Mouse (Mus musculus) lung, postnatal 36 days (tissue): Measurements from ENCODE around the gene Stk24.

ENCODE experiments used
- DNase-seq: peaks from one replicate; pipeline ENCODE4 v3.0.0; 2022; ENCODE audit warnings: mixed read lengths

The Stk24 gene

GRCm38 (mm10) chr14:121378243-121379115 is 1.3 kb downstream of the Stk24 start:
- DNase-seq = peak; percentile 78

- DNase-seq = no peak
These were observed 3.2 kb downstream of the Stk24 start for GRCm38 (mm10) chr14:121376566-121376965.

- DNase-seq = peak; percentile 55
These were observed 5.9 kb downstream of the Stk24 start for GRCm38 (mm10) chr14:121373901-121374300.

DNA sequence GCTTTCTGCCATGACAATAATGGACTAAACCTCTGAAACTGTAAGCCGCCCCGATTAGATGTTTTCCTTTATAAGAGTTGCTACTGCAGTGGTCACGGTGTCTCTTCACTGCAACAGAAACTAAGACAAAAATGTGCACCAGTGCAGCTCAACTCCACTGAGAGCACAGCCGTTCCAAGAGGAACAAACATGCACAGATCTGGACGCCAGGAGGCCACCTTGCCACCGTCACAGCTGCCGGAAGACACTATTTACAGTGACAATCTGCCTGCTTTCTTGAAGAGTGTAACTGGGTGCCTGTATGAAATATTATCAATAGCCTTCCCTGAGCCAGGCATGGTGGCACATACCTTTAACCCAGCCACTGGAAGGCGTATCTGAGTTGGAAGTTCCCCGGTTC is 6.8 kb downstream of the Stk24 start:
- DNase-seq = peak; percentile 63

DNA sequence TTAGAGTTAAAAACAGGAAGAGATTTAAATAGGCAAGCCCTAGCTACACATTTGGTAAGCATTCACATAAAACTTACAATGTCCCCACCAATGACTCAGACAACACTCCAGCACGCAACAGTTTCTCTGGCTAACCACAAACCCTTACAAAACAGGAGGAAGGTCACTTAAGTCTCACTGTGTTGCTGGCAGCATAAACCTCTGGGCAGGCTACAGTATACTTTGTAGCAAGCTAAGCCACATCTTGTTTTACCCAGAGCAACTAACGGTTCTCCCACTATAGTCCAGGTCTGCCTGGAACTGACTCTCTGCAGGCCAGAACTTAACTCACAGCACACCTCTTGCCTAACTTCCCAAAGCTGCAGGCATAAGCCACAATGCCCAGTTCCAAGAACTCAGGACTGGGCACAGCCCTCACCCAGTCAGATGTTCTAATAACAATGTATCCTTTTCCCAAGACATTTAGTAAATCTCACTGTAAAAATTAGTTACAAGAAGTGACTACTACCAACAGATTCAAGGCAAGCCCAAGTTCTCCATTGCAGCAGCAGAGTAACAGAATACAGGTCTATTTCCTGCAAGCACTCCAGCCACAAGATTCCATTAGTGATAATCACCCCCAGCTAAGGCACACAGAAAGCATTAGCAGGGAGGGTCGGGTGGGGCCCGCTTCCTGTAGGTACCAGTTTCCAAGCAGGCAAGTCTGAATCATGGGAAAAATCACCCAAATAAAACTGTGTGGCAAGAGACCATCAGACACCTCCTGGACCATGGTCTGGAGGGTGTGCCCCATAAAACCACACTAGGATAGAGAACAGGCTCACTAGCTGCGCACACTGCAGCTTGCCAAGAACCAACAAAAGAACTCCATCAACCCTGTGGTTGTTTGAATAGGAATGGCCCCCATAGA is 7.6 kb downstream of the Stk24 start:
- peak; percentile 68 for DNase-seq

DNA sequence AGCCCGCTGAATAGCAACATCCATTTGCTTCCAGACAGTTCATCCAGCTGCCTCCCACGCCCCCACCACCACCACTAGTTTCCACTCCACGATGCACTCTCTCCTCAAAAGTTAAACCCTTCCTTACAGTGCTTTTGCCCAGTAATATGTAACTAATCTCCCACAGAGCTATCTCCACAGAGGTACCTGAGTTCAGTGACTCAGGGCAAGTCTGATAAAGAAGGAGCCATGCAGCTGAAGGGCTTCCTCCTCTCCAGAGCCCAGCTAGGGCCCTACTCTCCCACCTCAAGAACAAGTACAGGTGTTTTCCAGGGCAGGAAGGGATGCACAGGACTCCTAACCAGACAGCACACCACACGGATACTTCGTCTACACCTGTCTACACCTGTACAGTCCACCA is 10.4 kb downstream of the Stk24 start:
- DNase-seq = no peak

DNA sequence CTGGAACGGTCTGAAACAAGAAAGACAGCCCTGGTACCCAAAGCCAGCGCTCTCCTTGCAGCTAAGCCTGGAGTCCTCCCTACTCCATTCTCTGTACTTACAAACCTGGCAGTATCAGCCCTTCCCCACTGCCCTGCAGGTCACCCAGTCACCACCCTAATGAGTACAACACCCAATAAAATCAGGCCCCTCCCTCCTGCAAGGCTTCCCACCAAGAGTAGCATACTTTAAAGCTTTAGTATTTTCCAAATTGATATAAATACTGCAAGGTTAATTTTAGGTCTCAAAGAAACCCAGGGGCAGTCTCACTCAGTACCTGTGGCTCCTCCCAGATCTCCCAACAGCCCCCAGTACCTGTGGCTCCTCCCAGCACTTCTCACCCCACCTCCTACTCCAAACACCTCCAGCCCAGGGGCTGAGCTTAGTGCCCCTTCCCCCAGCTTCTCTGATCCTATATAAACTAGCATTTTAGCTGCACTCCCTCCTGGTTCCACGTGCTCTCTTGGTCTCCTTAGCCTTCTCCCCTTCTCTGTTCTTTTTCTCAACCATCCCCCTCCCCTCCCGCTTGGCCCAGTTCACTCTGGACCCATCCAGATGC is 11.6 kb downstream of the Stk24 start:
- peak; percentile 50 for DNase-seq

DNA sequence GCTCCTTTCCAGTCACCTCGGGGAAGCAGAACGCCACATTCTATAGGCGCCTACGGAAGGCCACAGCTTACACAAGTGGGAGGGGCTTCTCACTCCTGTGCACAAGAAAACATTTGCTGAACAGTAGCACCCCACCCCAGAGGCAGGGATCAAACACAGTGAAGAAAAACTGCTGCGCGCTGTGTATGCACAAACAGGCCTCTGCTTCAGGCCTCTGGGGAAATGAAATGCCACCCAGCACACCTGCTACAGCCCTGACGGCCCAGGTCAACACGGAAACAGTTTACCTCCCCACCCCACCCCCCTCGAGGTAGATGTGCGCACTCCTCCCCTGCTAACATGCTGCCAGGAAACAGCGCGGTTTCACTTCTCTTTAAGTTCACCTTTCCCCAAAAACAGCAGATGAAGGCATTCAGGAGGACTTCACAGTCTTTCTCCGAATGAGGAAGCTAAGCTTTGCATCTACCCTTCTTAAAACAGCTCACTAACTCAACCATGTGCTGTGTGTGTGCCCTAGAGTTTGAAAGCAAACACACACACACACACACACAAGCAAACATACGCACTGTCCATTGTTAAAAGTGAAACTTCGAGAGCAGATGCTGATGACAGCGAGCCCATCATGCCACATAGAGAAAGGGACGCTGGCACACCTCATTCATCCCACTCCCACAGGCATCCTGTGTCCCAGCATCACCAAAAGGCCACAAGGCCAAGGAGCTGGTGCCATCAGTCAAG is 13.7 kb downstream of the Stk24 start:
- peak; percentile 76 for DNase-seq

GRCm38 (mm10) chr14:121365390-121365789 is 14.4 kb downstream of the Stk24 start:
- no peak for DNase-seq

DNA sequence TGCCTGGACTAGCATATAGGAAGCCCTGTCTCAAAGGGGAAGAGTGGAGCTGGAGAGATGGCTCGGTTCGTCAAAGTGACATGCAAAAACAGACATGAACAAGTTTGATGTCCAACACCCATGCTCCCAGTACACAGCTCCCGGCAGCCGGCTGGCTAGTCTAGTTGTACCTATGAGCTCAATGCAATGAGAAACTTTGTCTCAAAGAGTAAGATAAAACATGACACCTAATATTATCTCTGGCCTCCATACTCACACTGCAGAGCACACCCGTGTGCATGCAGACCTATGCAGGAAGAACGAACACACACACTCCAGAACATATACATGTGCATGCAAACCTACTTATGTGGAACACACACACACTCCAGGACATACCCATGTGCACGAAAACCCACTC is 15.5 kb downstream of the Stk24 start:
- no peak for DNase-seq

GRCm38 (mm10) chr14:121361319-121362114 is 18.3 kb downstream of the Stk24 start:
- DNase-seq = peak; percentile 89

GRCm38 (mm10) chr14:121359850-121360249 is 20.0 kb downstream of the Stk24 start:
- DNase-seq = no peak

DNA sequence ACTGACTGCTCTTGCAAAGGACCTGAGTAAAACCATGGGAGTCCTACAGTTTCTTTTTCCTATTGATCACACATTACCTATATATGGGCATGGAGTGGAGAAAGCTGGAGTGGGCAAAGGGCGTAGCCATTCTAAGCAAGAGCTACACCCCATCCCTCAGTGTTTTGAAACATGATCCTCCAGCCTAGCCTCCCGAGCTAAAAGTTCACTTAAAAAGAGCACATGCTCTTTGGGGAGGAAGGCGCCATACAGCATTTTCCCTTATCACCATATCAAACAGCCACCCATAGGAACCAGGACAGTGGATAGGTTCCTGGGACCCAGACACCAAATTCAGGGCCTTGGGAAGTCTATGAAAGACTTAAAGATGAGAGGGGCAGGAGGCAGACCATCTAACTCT is 20.8 kb downstream of the Stk24 start:
- no peak for DNase-seq

DNA sequence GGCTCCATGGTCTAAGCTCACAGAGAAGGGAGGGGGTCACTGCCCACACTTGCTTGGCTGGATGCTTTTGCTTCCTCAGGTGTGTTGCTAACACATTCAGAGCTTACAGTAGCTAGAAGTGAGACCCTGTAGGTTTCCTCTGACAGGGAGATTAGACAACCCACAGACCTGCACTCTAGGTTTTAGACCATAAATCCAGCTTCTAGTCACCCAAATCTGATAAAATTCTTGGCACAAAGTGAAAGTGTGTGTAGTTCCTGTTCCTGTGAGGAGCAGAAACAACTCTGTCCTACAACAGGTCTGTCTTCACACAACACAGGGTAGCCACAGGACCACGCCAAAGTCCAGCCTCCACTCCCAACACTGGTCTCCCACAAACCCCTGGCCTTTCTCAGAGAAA is 21.5 kb downstream of the Stk24 start:
- DNase-seq = no peak

- no peak for DNase-seq
These were observed 23.4 kb downstream of the Stk24 start for GRCm38 (mm10) chr14:121356336-121356862.

GRCm38 (mm10) chr14:121355732-121356131 is 24.1 kb downstream of the Stk24 start:
- DNase-seq = no peak

GRCm38 (mm10) chr14:121353648-121354377 is 26.0 kb downstream of the Stk24 start:
- no peak for DNase-seq

DNA sequence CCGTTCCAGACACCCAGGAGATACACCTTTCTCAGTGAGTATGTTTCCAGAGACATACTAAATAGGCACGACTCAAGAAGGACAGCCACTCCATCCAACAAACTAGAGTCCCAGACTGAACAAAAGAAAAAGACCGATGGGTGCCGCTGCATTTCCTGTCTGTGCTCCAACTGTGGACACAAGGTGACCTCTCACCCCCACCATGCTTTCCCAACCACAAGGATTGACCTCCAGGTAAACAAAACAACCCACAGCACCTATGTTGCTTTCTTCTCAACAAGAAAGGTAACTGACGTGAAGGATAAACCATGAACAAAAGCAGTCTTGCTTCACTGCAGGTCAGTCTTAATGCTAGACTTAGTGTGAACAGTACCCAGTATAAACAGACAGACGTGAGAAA is 27.1 kb downstream of the Stk24 start:
- DNase-seq = no peak

GRCm38 (mm10) chr14:121351737-121352136 is 28.1 kb downstream of the Stk24 start:
- DNase-seq = no peak

DNA sequence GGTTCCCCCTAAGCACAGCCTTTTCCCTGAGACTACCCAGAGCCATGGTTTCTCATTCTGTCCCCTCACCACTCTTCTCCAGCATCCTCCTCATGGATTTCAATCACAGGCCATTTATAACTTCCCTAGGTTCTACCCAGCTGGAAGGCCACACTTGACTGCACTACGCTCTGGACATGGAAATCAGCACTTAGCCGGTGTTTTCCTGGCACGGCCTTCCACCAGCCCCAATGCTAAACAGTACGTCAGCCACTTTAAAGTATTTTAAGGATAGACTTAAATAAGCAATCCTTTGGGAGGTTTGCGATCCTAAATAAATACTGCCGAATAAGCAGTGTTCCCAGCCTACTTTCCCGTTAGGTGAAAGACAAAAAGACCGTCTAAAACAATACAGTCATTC is 29.8 kb downstream of the Stk24 start:
- DNase-seq = no peak

DNA sequence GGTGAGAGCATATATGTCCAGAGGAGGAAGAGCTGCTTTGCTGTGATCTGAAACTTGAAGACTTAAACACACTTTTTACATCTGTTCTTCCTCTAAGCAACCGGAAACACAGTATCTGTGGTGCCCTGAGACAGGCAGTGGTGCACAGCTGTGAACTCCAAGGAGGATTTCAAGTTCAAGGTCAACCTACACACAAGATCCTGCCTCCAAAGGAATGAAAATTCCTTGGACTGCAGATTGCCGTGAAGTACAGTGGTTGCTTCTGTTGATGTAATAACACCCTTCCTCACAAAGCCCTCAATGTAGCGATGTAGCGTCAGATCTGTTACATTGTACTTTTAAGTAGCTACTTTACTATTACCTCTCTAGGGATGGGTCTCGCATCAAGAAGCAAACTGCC is 30.5 kb downstream of the Stk24 start:
- DNase-seq = no peak
